Mouse (Mus musculus) thymus, postnatal 10 days (tissue): Measurements from ENCODE around the gene Il1rap.

Source experiments
- DNase-seq, 2 experiments: peaks; one replicate each; pipeline ENCODE4 v3.0.0; 2021; ENCODE audit warnings: low spot score in 2 of 2

The Il1rap gene

GRCm38 (mm10) chr16:26612499-26613220, 31.2 kb downstream of the Il1rap start:
- no peak for DNase-seq

- DNase-seq, result no peak
Observed at GRCm38 (mm10) chr16:26623141-26623540, 41.6 kb downstream of the Il1rap start.

GRCm38 (mm10) chr16:26626065-26626464, 44.6 kb downstream of the Il1rap start:
- no peak for DNase-seq

- no peak for DNase-seq
Observed at GRCm38 (mm10) chr16:26634800-26635199, 53.3 kb downstream of the Il1rap start.

- DNase-seq, result no peak
Observed at GRCm38 (mm10) chr16:26643077-26643476, 61.6 kb downstream of the Il1rap start.

- DNase-seq, result no peak
Observed at GRCm38 (mm10) chr16:26646066-26646465, 64.6 kb downstream of the Il1rap start.

GRCm38 (mm10) chr16:26647036-26647435, 65.5 kb downstream of the Il1rap start:
- no peak for DNase-seq

GRCm38 (mm10) chr16:26662722-26663436, 81.4 kb downstream of the Il1rap start:
- no peak for DNase-seq

- DNase-seq, result no peak
Observed at GRCm38 (mm10) chr16:26666401-26666800, 84.9 kb downstream of the Il1rap start.

GRCm38 (mm10) chr16:26669081-26669480, 87.6 kb downstream of the Il1rap start:
- DNase-seq, result no peak

GRCm38 (mm10) chr16:26680381-26680780, 98.9 kb downstream of the Il1rap start:
- DNase-seq, result no peak

GRCm38 (mm10) chr16:26689771-26690170, 108.3 kb downstream of the Il1rap start:
- DNase-seq, result no peak

GRCm38 (mm10) chr16:26691294-26691693, 109.8 kb downstream of the Il1rap start:
- DNase-seq, result no peak

GRCm38 (mm10) chr16:26698076-26698475, 116.6 kb downstream of the Il1rap start:
- no peak for DNase-seq

GRCm38 (mm10) chr16:26700440-26701103, 119.1 kb downstream of the Il1rap start:
- no peak for DNase-seq

GRCm38 (mm10) chr16:26705658-26706371, 124.3 kb downstream of the Il1rap start:
- DNase-seq, result no peak

GRCm38 (mm10) chr16:26706503-26706902, 125.0 kb downstream of the Il1rap start:
- DNase-seq, result no peak

- no peak for DNase-seq
Observed at GRCm38 (mm10) chr16:26710922-26711321, 129.4 kb downstream of the Il1rap start.

- DNase-seq, result no peak
Observed at GRCm38 (mm10) chr16:26713538-26714316, 132.2 kb downstream of the Il1rap start.

GRCm38 (mm10) chr16:26722464-26722863, 141.0 kb downstream of the Il1rap start:
- no peak for DNase-seq
